Mouse (Mus musculus): ENCODE results near the gene Phf2. TPM values are rescaled to one million over a fixed set of nuclear protein-coding genes. Genes with fewer than 3 reads are reported as not detected.
A peak's percentile ranks its signal among the peaks of the same experiment; 100 is the strongest.
"Not testable (repeated sequence)": the region's sequence is repeated elsewhere in the genome, so short reads cannot be mapped to it uniquely, and the experiment has no call there.

The Phf2 gene
- total RNA-seq, 2 experiments from 2014 or later = 9.9 to 24.8 TPM

DNA sequence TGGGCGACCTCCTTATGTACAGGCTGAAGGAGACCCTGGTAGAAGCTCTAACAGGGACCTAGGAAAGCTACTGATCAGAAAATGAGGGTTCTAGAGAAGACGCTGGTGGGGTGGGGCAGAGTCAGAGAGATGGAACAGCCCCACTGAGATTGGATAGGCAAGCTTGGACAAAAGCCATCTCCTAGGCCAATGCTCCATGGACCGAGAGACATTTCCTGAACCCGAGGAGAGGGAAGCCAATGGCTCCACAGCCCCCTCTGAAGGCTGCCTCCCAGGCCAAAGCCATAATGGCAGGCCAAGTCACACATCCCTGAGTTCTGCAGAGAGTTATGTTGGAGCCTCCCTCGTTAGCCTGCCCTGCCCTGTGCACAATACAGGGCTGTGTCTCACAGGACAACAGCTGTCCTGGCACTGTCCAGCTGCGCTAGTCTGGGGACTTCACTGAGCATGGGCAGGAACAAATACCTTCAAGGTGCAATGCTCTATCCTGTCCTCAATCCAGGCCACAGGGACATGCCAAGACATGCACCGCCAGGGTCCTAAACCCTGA, 60.6 kb downstream of the Phf2 start:
- ATAC-seq (ENCODE audit: poor library complexity, severe bottlenecking) = no peak

GRCm38 (mm10) chr13:48809668-48810067, 61.3 kb downstream of the Phf2 start:
- not testable (repeated sequence) for ATAC-seq (ENCODE audit: poor library complexity, severe bottlenecking)

- ATAC-seq (ENCODE audit: poor library complexity, severe bottlenecking) = peak; percentile 52; the same call in 1 of the 2 replicates
These were observed 63.4 kb downstream of the Phf2 start for GRCm38 (mm10) chr13:48807481-48808031.

- no peak for ATAC-seq (ENCODE audit: poor library complexity, severe bottlenecking)
These were observed 68.7 kb downstream of the Phf2 start for GRCm38 (mm10) chr13:48802181-48802580.

GRCm38 (mm10) chr13:48800850-48801546, 69.9 kb downstream of the Phf2 start:
- ATAC-seq (ENCODE audit: poor library complexity, severe bottlenecking) = 0 out of 2 replicates have a peak, but pooled peaks have one; percentile 51

- ATAC-seq (ENCODE audit: poor library complexity, severe bottlenecking) = no peak
These were observed 72.6 kb downstream of the Phf2 start for GRCm38 (mm10) chr13:48798256-48798771.

- ATAC-seq (ENCODE audit: poor library complexity, severe bottlenecking) = no peak
These were observed 74.0 kb downstream of the Phf2 start for GRCm38 (mm10) chr13:48796906-48797305.

DNA sequence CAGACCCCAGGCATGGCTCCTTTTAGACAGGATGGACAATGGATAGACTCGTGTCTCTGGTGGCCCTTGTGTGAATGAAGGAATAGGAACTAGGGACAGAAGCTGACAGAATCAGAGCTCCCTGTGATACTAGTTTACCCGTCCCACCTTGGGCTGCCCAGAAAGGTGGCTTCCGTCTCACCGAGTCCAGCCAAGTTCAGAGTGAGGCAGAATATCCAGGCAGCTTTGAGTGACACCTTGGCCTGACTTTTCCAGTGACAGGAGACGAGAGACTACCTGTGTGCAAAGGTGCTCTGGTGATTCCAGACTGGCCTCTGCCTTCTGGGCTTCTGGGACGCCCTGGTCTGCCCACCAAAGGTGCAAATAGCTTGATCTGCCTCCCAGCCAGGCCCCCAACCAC, 75.2 kb downstream of the Phf2 start:
- ATAC-seq (ENCODE audit: poor library complexity, severe bottlenecking) = no peak

- ATAC-seq (ENCODE audit: poor library complexity, severe bottlenecking) = no peak
These were observed 86.2 kb downstream of the Phf2 start for GRCm38 (mm10) chr13:48784594-48785298.

- no peak for ATAC-seq (ENCODE audit: poor library complexity, severe bottlenecking)
These were observed 86.8 kb downstream of the Phf2 start for GRCm38 (mm10) chr13:48784151-48784550.

DNA sequence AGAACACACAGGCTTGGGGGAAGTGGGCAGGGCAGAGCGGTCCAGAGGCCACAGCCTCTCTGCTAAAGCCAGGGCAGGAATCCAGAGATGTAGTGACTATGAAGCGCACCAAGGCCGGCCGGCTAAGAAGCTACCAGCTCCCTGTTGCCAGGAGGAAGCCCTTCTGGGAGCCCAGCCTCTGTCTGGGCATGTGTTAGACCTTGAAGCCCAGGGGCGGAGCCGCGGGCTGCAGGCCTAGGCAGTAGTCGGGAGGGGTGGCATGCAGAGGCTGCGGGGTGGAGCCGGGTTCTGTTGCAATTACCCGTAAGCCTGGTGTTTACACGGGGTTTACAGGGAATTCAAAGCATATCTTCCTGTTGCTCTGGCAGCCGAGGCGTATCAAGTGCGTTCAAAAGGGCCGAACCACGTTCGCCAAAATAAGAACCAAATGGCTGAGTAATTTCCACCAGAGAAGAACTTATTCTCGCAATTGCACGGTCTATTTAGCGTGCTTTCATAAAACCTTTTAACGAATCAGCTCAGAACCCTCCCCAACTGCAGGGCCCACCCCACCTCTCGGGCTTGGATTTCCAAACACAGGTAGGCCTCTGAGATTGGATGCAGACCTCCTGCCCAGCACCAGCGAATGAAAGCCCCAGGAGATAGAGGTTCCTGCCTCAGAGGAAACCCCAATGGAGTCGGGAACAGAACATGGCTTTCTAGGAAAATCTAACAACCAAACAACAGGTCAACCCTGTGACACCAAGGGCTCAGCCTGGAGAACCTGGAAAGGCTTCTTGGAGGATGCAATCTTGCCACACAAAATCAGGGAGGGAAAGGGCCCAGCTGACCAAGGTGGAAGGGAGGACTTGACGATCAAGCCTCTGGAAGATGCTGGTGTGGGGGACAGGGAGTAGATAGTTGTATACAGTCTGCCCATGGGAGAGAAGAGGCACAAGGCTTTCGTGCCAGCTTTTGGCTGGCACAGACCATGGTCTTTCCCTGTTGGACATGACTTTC, 87.9 kb downstream of the Phf2 start:
- ATAC-seq (ENCODE audit: poor library complexity, severe bottlenecking) = 0 out of 2 replicates have a peak, but pooled peaks have one; percentile 35

- no peak for ATAC-seq (ENCODE audit: poor library complexity, severe bottlenecking)
These were observed 90.4 kb downstream of the Phf2 start for GRCm38 (mm10) chr13:48780345-48781010.

DNA sequence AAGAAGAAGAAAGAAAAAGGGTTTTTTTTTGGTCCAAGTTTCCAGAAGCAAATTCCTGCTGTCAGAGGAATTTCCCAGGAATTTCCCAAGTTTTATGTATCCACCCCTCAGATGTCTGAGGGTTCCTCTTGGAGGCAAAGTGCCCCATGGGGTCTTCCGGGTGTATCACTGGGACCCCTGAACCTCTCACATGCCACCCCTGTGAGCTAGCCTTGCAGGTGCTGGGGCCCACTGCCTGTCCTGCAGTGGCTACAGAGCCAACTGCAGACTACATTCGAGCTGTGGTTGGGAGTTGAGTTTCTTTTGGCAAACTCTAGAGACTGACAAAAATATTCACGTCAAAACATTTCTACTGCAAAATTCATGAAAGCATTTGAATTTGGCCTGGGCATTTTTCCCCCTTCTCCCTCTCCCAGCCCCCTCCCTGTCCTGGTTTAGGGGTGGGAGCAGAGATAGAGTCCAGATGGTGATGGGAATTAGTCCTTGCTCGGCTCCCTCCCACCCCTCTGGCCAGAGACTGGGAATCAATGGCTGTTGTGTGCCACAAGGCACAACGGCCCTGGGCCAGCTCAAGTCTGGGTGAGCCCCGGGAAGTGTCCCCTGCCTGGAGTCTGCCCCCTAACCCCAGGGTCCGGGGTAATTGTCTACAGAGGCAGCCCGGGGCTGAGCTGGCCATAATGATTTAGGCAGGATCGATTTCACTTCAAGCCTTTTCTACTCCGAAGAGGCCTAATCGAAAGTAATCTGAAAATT, 91.2 kb downstream of the Phf2 start:
- no peak for ATAC-seq (ENCODE audit: poor library complexity, severe bottlenecking)

- no peak for ATAC-seq (ENCODE audit: poor library complexity, severe bottlenecking)
These were observed 92.8 kb downstream of the Phf2 start for GRCm38 (mm10) chr13:48778138-48778537.

DNA sequence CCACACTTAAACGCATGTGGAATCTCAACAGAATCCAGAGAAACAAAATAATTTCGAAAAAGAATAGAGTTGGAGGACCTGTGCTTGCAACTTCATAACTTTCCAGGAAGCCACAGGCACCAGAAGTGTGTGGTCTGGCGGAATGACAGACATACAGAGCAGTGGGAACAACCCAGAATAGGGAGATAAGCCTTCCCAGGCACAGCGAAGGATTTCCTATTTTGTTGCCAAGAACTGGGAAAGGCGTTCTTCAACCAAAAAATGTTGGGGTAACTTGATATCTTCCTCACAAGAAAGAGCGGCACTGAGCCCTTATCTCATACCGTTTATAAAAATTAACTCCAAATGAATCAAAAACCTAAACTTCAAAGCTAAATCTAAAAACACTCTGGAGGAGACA, 96.4 kb downstream of the Phf2 start:
- ATAC-seq (ENCODE audit: poor library complexity, severe bottlenecking) = no peak

DNA sequence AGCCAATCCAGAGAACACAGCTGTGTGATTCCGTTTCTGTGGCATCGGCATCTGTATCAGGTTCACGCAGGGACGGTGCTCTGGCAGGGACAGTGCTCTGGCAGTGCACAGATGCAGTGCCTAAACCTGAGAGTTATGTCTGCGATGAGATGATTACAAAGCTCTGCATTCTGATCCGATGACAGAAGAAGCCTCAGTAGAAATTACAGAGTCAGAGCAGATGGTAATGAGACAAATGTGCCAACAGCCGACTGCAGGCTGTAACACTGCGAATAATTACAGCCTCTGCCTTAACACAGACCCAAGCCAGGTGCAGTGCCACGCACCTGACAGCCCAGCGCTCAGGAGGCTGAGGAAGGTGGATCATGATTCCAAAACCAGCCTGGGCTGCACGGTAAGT, 102.8 kb downstream of the Phf2 start:
- ATAC-seq (ENCODE audit: poor library complexity, severe bottlenecking) = no peak

DNA sequence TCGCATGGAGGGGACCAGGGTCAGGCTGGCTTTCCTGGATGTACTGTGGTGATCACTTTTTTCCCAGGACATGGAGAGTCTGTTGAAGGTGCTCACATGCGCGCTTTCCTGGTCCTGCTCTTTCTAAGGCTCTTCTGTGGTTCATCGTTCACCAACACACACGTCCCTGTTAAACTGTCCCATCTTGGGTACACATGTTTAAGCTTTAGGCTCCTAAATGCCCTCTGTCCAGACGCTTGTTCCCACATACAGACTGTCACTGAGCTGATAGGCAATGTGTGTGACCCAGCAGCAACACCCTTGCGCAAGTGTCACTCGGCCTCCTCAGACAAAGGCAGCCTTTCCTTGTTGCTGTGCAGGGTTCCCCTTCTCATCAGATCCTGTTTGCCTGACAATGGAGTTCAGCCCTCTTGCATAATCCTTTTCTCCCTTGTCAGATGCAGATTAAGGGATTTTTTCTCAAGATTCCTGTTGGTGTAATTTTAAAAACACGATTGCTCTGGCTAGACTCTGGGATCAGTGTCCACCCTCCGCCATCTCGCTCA, 107.1 kb downstream of the Phf2 start:
- no peak for ATAC-seq (ENCODE audit: poor library complexity, severe bottlenecking)

GRCm38 (mm10) chr13:48760855-48761436, 110.0 kb downstream of the Phf2 start:
- no peak for ATAC-seq (ENCODE audit: poor library complexity, severe bottlenecking)
